Mouse (Mus musculus) small intestine, adult 2 months (tissue): ENCODE data around the gene Islr2.

Experiments used
- CTCF ChIP-seq: fragments of 200-500 bp; IDR thresholded peaks from 2 replicates; pipeline ENCODE4 v1.5.1; 2012; ENCODE audit warnings: low read depth, mild to moderate bottlenecking, control low read depth, inconsistent platforms, low read length, moderate library complexity, mixed read lengths; ENCODE audit not compliant: insufficient replicate concordance, insufficient read length; ENCODE audit errors: extremely low read depth
- POLR2A ChIP-seq: fragments of 200-500 bp; IDR thresholded peaks from 2 replicates; pipeline ENCODE4 v1.6.1; 2012; ENCODE audit warnings: low read depth, mild to moderate bottlenecking, control low read depth, inconsistent platforms, low read length, moderate library complexity

GRCm38 (mm10) chr9:58157838-58158237 is 46.3 kb downstream of the Islr2 start:
- no peak for TF ChIP-seq CTCF
- no peak for TF ChIP-seq POLR2A
